Mouse (Mus musculus): ENCODE measurements around the gene Ppp1r9a.

- TF ChIP-seq CTCF (IDR thresholded peaks at IDR 0.05; ENCODE audit: extremely low read depth, insufficient read depth, low read length) = no peak
- no peak for TF ChIP-seq POLR2A (IDR thresholded peaks at IDR 0.05; ENCODE audit: extremely low read depth, insufficient read depth, low read length)
These were observed 296.7 kb downstream of the Ppp1r9a start for GRCm38 (mm10) chr6:5199376-5199905.

Data from cortical plate, adult 2 months (tissue).